ENCODE assay signal across 11 mouse cellular contexts in genomic region chr12:80828020-80828419, GRCm38 (mm10). TPM values are rescaled to one million over a fixed set of nuclear protein-coding genes. Genes with fewer than 3 reads are reported as not detected.
DNase-seq lines count a peak whose midpoint lies in the region; ATAC-seq and TF ChIP-seq lines count a peak whose summit lies in the region.
"Had no signal": no experiment of that assay in that cellular context is flagged by ENCODE, and none has a peak within 500 bp of the region (broad histone marks: within the 10 kb centered on the region; RNA-seq: fewer than 3 reads in every experiment).

No protein-coding gene starts in this region.

- H3K4me1 ChIP-seq in heart, embryonic 15.5 days (replicated peaks), result peaks cover 50% of the 10 kb centered on the region
- H3K4me1 ChIP-seq in kidney, embryonic 16.5 days (ENCODE audit: insufficient read depth, low read length), result peaks cover 25% of the 10 kb centered on the region
- H3K4me1 ChIP-seq in lung, postnatal 0 days (ENCODE audit: insufficient read depth, low read depth, low read length), result peaks cover 46% of the 10 kb centered on the region
- peaks cover 43% of the 10 kb centered on the region for H3K4me1 ChIP-seq in cerebellum, adult 2 months (ENCODE audit: control insufficient read depth, insufficient read depth, low read length)

- no peaks in the 10 kb centered on the region for H3K36me3 ChIP-seq in heart, embryonic 15.5 days
- H3K36me3 ChIP-seq in kidney, embryonic 16.5 days (ENCODE audit: insufficient read depth, low read length), result no peaks in the 10 kb centered on the region
- H3K36me3 ChIP-seq in lung, postnatal 0 days (ENCODE audit: insufficient read depth, low read length), result 0 out of 2 replicates have a peak, but pooled peaks cover 4% of the 10 kb centered on the region
- H3K36me3 ChIP-seq: hindbrain, embryonic 12.5 days; stomach, embryonic 15.5 days had no signal

- TF ChIP-seq EP300 in lung, postnatal 0 days (IDR thresholded peaks at IDR 0.05), result no peak

- ATAC-seq in heart, embryonic 15.5 days (replicated peaks; ENCODE audit: insufficient number of reproducible peaks, insufficient read depth, low FRiP score, low read depth), result no peak
- no peak for ATAC-seq in kidney, embryonic 16.5 days (ENCODE audit: low FRiP score, low TSS enrichment)
- ATAC-seq in lung, postnatal 0 days, result no peak

- 63% methylated on average over 5 of the region's 5 CpGs for WGBS in heart, embryonic 15.5 days
- WGBS in kidney, embryonic 16.5 days, result 71% methylated on average over 5 of the region's 5 CpGs
- 46% methylated on average over 5 of the region's 5 CpGs for WGBS in lung, postnatal 0 days
- 53% methylated on average over 5 of the region's 5 CpGs for WGBS in cerebellum, adult 2 months

- H3K9ac ChIP-seq in heart, embryonic 15.5 days, result no peak overlapping the region
- no peak overlapping the region for H3K9ac ChIP-seq in kidney, embryonic 16.5 days (replicated peaks; ENCODE audit: low read length)
- no peak overlapping the region for H3K9ac ChIP-seq in lung, postnatal 0 days (replicated peaks; ENCODE audit: low read depth)
- H3K9ac ChIP-seq: hindbrain, embryonic 12.5 days; stomach, embryonic 15.5 days had no signal

- intact Hi-C loops in heart, postnatal 36 days (cut with DNase I), result no loop called here

- no peak overlapping the region for H3K4me3 ChIP-seq in heart, embryonic 15.5 days
- H3K4me3 ChIP-seq in kidney, embryonic 16.5 days (ENCODE audit: low read length), result no peak overlapping the region
- no peak overlapping the region for H3K4me3 ChIP-seq in lung, postnatal 0 days (ENCODE audit: low read depth, low read length)
- H3K4me3 ChIP-seq in cerebellum, adult 2 months (replicated peaks; ENCODE audit: insufficient read depth, low read depth, low read length), result no peak overlapping the region
- H3K4me3 ChIP-seq: hindbrain, embryonic 12.5 days; stomach, embryonic 15.5 days had no signal

- DNase-seq in heart, postnatal 36 days, result no peak
- DNase-seq in kidney, adult 11 months, result no peak
- no peak for DNase-seq in lung, postnatal 0 days (ENCODE audit: low spot score)
- DNase-seq in lung, postnatal 25 days (ENCODE audit: low spot score), result no peak
- DNase-seq in cerebellum, adult 2 months, result no peak
- DNase-seq: cerebellum, adult 11-12 months had no signal

- no peak for TF ChIP-seq POLR2A in cerebellum, adult 2 months (IDR thresholded peaks at IDR 0.05; ENCODE audit: borderline replicate concordance, insufficient read depth, low read length)

- no peaks in the 10 kb centered on the region for H3K27me3 ChIP-seq in heart, embryonic 15.5 days
- H3K27me3 ChIP-seq in kidney, embryonic 16.5 days (ENCODE audit: insufficient read depth, low read length), result no peaks in the 10 kb centered on the region
- H3K27me3 ChIP-seq in lung, postnatal 0 days (replicated peaks; ENCODE audit: insufficient read depth, low read length), result no peaks in the 10 kb centered on the region
- H3K27me3 ChIP-seq in cerebellum, adult 2 months (ENCODE audit: control insufficient read depth, insufficient read depth, low read length), result no peaks in the 10 kb centered on the region
- H3K27me3 ChIP-seq: hindbrain, embryonic 12.5 days; stomach, embryonic 15.5 days had no signal

- peak overlapping the region; percentile 60; the same call in 1 of the 2 replicates for H3K27ac ChIP-seq in heart, embryonic 15.5 days
- 0 out of 2 replicates have a peak overlapping the region, but pooled peaks have one; percentile 41 for H3K27ac ChIP-seq in kidney, embryonic 16.5 days (ENCODE audit: low read length)
- peak overlapping the region; percentile 64 for H3K27ac ChIP-seq in lung, postnatal 0 days (ENCODE audit: low read length)
- H3K27ac ChIP-seq in cerebellum, adult 2 months (ENCODE audit: insufficient read depth, low read length), result no peak overlapping the region
- H3K27ac ChIP-seq: hindbrain, embryonic 12.5 days had no signal

- H3K4me2 ChIP-seq in heart, embryonic 15.5 days, result no peak overlapping the region
- H3K4me2 ChIP-seq in kidney, embryonic 16.5 days (replicated peaks; ENCODE audit: low read depth, low read length), result no peak overlapping the region
- H3K4me2 ChIP-seq in lung, postnatal 0 days (replicated peaks; ENCODE audit: low read depth, low read length), result 0 out of 2 replicates have a peak overlapping the region, but pooled peaks have one; percentile 17
- H3K4me2 ChIP-seq: hindbrain, embryonic 12.5 days; liver, embryonic 11.5 days; stomach, embryonic 15.5 days had no signal

- no peak for TF ChIP-seq CTCF in lung, postnatal 0 days (IDR thresholded peaks at IDR 0.05)
- TF ChIP-seq CTCF in cerebellum, adult 2 months (IDR thresholded peaks at IDR 0.05; ENCODE audit: borderline replicate concordance, insufficient read depth, low read depth, low read length), result no peak

- H3K9me3 ChIP-seq in heart, embryonic 15.5 days (replicated peaks), result no peaks in the 10 kb centered on the region
- H3K9me3 ChIP-seq in kidney, embryonic 16.5 days (ENCODE audit: low read length), result no peaks in the 10 kb centered on the region
- H3K9me3 ChIP-seq in lung, postnatal 0 days (ENCODE audit: low read length), result no peaks in the 10 kb centered on the region
- H3K9me3 ChIP-seq: hindbrain, embryonic 12.5 days; stomach, embryonic 15.5 days had no signal

RNA-seq across cellular contexts. Expression of gene Susd6, which starts 37.7 kb away (rescaled TPM):
- 16.4 and 19.6 TPM in 2 replicates for polyA plus RNA-seq in heart, embryonic 15.5 days (2015; fragmentation: Nextera tagmentation; extraction: Ambion mirVana)
- 10 to 100 TPM; 72.2 to 76.1 TPM for total RNA-seq in heart, postnatal 36 days (2021)
- 17.1 and 19.5 TPM in 2 replicates for polyA plus RNA-seq in kidney, embryonic 16.5 days (2015; fragmentation: Nextera tagmentation; extraction: Ambion mirVana)
- 26.5 and 34.9 TPM in 2 replicates for polyA plus RNA-seq in lung, postnatal 0 days (2015; fragmentation: Nextera tagmentation; extraction: Ambion mirVana)
- polyA plus RNA-seq in cerebellum, adult 2 months (2012; rRNA removed), result 46.3 and 54.8 TPM in 2 replicates
